8 mouse cellular contexts compared by ENCODE assay signal in genomic region chr8:48109373-48109855, GRCm38 (mm10). TPM values are rescaled to one million over a fixed set of nuclear protein-coding genes. Genes with fewer than 3 reads are reported as not detected.
DNase-seq lines count a peak whose midpoint lies in the region; ATAC-seq lines count a peak whose summit lies in the region.

No protein-coding gene starts in this region.

- peak overlapping the region; percentile 80 for H3K9ac ChIP-seq in lung, embryonic 15.5 days
- peak overlapping the region; percentile 81 for H3K9ac ChIP-seq in forebrain, embryonic 11.5 days (ENCODE audit: low read length)
- peak overlapping the region; percentile 82 for H3K9ac ChIP-seq in limb, embryonic 13.5 days
- H3K9ac ChIP-seq in neural tube, embryonic 15.5 days (replicated peaks): no peak overlapping the region; the same call in 1 of the 2 replicates

- H3K36me3 ChIP-seq in lung, embryonic 15.5 days: 0 out of 2 replicates have a peak, but pooled peaks cover 5% of the 10 kb centered on the region
- H3K36me3 ChIP-seq in forebrain, embryonic 11.5 days (ENCODE audit: control insufficient read depth, insufficient read depth, low read length): no peaks in the 10 kb centered on the region
- peaks cover 13% of the 10 kb centered on the region for H3K36me3 ChIP-seq in limb, embryonic 13.5 days
- H3K36me3 ChIP-seq in neural tube, embryonic 15.5 days: no peaks in the 10 kb centered on the region

- H3K4me3 ChIP-seq in lung, embryonic 15.5 days: peak overlapping the region; percentile 69
- peak overlapping the region; percentile 60 for H3K4me3 ChIP-seq in forebrain, embryonic 11.5 days (ENCODE audit: low read depth, low read length)
- peak overlapping the region; percentile 70 for H3K4me3 ChIP-seq in limb, embryonic 13.5 days
- peak overlapping the region; percentile 52 for H3K4me3 ChIP-seq in neural tube, embryonic 15.5 days (replicated peaks)

- peak; percentile 51 for ATAC-seq in lung, embryonic 15.5 days (ENCODE audit: borderline replicate concordance, extremely low read depth, low FRiP score, low TSS enrichment)
- no peak for ATAC-seq in forebrain, embryonic 11.5 days (replicated peaks; ENCODE audit: low FRiP score)
- ATAC-seq in limb, embryonic 13.5 days (ENCODE audit: low FRiP score, low read depth): peak; percentile 57
- ATAC-seq in neural tube, embryonic 15.5 days (ENCODE audit: low FRiP score): peak; percentile 36; the same call in 1 of the 2 replicates
- ATAC-seq in activated CD4-positive, CD25-positive, alpha-beta regulatory T cell, adult 4 months: no peak

- DNase-seq in lung, postnatal 14 days: no peak
- DNase-seq in forebrain, embryonic 11.5 days (ENCODE audit: low spot score): no peak
- DNase-seq in MN1 (ENCODE audit: low spot score): no peak
- DNase-seq in right cerebral cortex, adult 2 months (ENCODE audit: low spot score in 2 of 2): no peak

- 0 out of 2 replicates have a peak overlapping the region, but pooled peaks have one; percentile 55 for H3K27ac ChIP-seq in lung, embryonic 15.5 days
- H3K27ac ChIP-seq in forebrain, embryonic 11.5 days (ENCODE audit: low read depth, low read length): no peak overlapping the region
- H3K27ac ChIP-seq in limb, embryonic 13.5 days: no peak overlapping the region; the same call in 1 of the 2 replicates
- no peak overlapping the region for H3K27ac ChIP-seq in neural tube, embryonic 15.5 days (replicated peaks)

- H3K27me3 ChIP-seq in lung, embryonic 15.5 days: no peaks in the 10 kb centered on the region
- H3K27me3 ChIP-seq in forebrain, embryonic 11.5 days (ENCODE audit: control insufficient read depth, insufficient read depth, low read length): no peaks in the 10 kb centered on the region
- H3K27me3 ChIP-seq in limb, embryonic 13.5 days: no peaks in the 10 kb centered on the region
- no peaks in the 10 kb centered on the region; the same call in 1 of the 2 replicates for H3K27me3 ChIP-seq in neural tube, embryonic 15.5 days (replicated peaks)

- H3K9me3 ChIP-seq in lung, embryonic 15.5 days: no peaks in the 10 kb centered on the region
- no peaks in the 10 kb centered on the region for H3K9me3 ChIP-seq in forebrain, embryonic 11.5 days (ENCODE audit: control insufficient read depth, low read length)
- H3K9me3 ChIP-seq in limb, embryonic 13.5 days: peaks cover 12% of the 10 kb centered on the region
- no peaks in the 10 kb centered on the region for H3K9me3 ChIP-seq in neural tube, embryonic 15.5 days (replicated peaks)

- H3K4me1 ChIP-seq in lung, embryonic 15.5 days: peaks cover 15% of the 10 kb centered on the region
- 0 out of 2 replicates have a peak, but pooled peaks cover 2% of the 10 kb centered on the region for H3K4me1 ChIP-seq in forebrain, embryonic 11.5 days (replicated peaks; ENCODE audit: control insufficient read depth, insufficient read depth, low read length)
- 0 out of 2 replicates have a peak, but pooled peaks cover 8% of the 10 kb centered on the region for H3K4me1 ChIP-seq in limb, embryonic 13.5 days
- peaks cover 13% of the 10 kb centered on the region for H3K4me1 ChIP-seq in neural tube, embryonic 15.5 days

- peak overlapping the region; percentile 69 for H3K4me2 ChIP-seq in lung, embryonic 15.5 days
- H3K4me2 ChIP-seq in forebrain, embryonic 11.5 days (ENCODE audit: low read depth, low read length, severe bottlenecking): peak overlapping the region; percentile 72
- H3K4me2 ChIP-seq in limb, embryonic 13.5 days (replicated peaks): peak overlapping the region; percentile 86
- H3K4me2 ChIP-seq in neural tube, embryonic 15.5 days: peak overlapping the region; percentile 74

- WGBS in lung, embryonic 15.5 days: 10% methylated on average over 5 of the region's 5 CpGs
- WGBS in forebrain, embryonic 11.5 days: 30% methylated on average over 5 of the region's 5 CpGs
- 23% methylated on average over 5 of the region's 5 CpGs for WGBS in limb, embryonic 13.5 days
- WGBS in neural tube, embryonic 15.5 days: 39% methylated on average over 5 of the region's 5 CpGs

RNA-seq across cellular contexts. Expression of gene Dctd, which starts 10.5 kb away (rescaled TPM):
- polyA plus RNA-seq in lung, embryonic 15.5 days (2015; fragmentation: Nextera tagmentation; extraction: Ambion mirVana): 19.9 and 20.1 TPM in 2 replicates
- polyA plus RNA-seq in forebrain, embryonic 11.5 days (2014; fragmentation: Nextera tagmentation; extraction: Ambion mirVana): 36.8 and 38.0 TPM in 2 replicates
- 34.5 and 38.3 TPM in 2 replicates for polyA plus RNA-seq in limb, embryonic 13.5 days (2015; fragmentation: Nextera tagmentation; extraction: Ambion mirVana)
- polyA plus RNA-seq in neural tube, embryonic 15.5 days (2015; fragmentation: Nextera tagmentation; extraction: Ambion mirVana): 11.7 and 15.5 TPM in 2 replicates
- polyA plus RNA-seq in activated CD4-positive, CD25-positive, alpha-beta regulatory T cell, adult 4 months (2017; shearing (Covaris generic)): 1 to 10 TPM; 6.3 TPM

Comparison
In these comparisons a context has a peak if more than half of its experiments do, and no peak if none do; other contexts are left out.
1. ATAC-seq: peak in lung, embryonic 15.5 days (single experiment), limb, embryonic 13.5 days (single experiment) and neural tube, embryonic 15.5 days (single experiment); none in forebrain, embryonic 11.5 days (single experiment) and activated CD4-positive, CD25-positive, alpha-beta regulatory T cell, adult 4 months (single experiment).
2. Peak in every context shown above with its lines, with median percentiles within 50 percentile points of each other: H3K4me2 ChIP-seq and H3K4me3 ChIP-seq.